Mouse (Mus musculus): ENCODE measurements around the gene Rab13. TPM values are rescaled to one million over a fixed set of nuclear protein-coding genes. Genes with fewer than 3 reads are reported as not detected.
A peak's percentile ranks its signal among the peaks of the same experiment; 100 is the strongest.

The Rab13 gene
- polyA plus RNA-seq, 1 experiment = 0.12 TPM

- Histone ChIP-seq H3K9me3 (ENCODE audit: control insufficient read depth, low read length) (no peaks in the 10 kb centered on the region), H3K27me3 (ENCODE audit: control insufficient read depth) (no peaks in the 10 kb centered on the region), H3K4me1 (ENCODE audit: control insufficient read depth) (peaks cover 48% of the 10 kb centered on the region), H3K4me3 (replicated peaks) (peak within 1 kb of the TSS; percentile 91), H3K36me3 (ENCODE audit: control insufficient read depth) (peaks cover 52% of the 10 kb centered on the region)
- no peak for TF ChIP-seq GATA1 (IDR thresholded peaks at IDR 0.05; ENCODE audit: low read length)
- no peak for TF ChIP-seq TAL1 (IDR thresholded peaks at IDR 0.05; ENCODE audit: low read length)
These were observed 51.8 kb downstream of the Rab13 start, which contains the start of gene Dennd4b for GRCm38 (mm10) chr3:90265034-90265931. Gene Dennd4b (plus strand): TSS chr3:90265185.

GRCm38 (mm10) chr3:90265932-90266741 is 52.6 kb downstream of the Rab13 start:
- Histone ChIP-seq H3K9me3 (ENCODE audit: control insufficient read depth, low read length) (no peaks in the 10 kb centered on the region), H3K36me3 (ENCODE audit: control insufficient read depth) (peaks cover 49% of the 10 kb centered on the region), H3K4me3 (replicated peaks) (peak overlapping the region; percentile 91), H3K27me3 (ENCODE audit: control insufficient read depth) (no peaks in the 10 kb centered on the region), H3K4me1 (ENCODE audit: control insufficient read depth) (peaks cover 48% of the 10 kb centered on the region)
- TF ChIP-seq TAL1 (IDR thresholded peaks at IDR 0.05; ENCODE audit: low read length) (no peak), GATA1 (IDR thresholded peaks at IDR 0.05; ENCODE audit: low read length) (no peak)

GRCm38 (mm10) chr3:90266901-90267775 is 53.6 kb downstream of the Rab13 start:
- no peaks in the 10 kb centered on the region for H3K9me3 ChIP-seq (ENCODE audit: control insufficient read depth, low read length)
- peaks cover 43% of the 10 kb centered on the region for H3K36me3 ChIP-seq (ENCODE audit: control insufficient read depth)
- H3K4me1 ChIP-seq (ENCODE audit: control insufficient read depth) = peaks cover 48% of the 10 kb centered on the region
- TF ChIP-seq GATA1 (IDR thresholded peaks at IDR 0.05; ENCODE audit: low read length) = no peak
- TF ChIP-seq TAL1 (IDR thresholded peaks at IDR 0.05; ENCODE audit: low read length) = no peak
- H3K4me3 ChIP-seq (replicated peaks) = peak overlapping the region; percentile 91
- H3K27me3 ChIP-seq (ENCODE audit: control insufficient read depth) = no peaks in the 10 kb centered on the region

GRCm38 (mm10) chr3:90268190-90268589 is 54.7 kb downstream of the Rab13 start:
- H3K27me3 ChIP-seq (ENCODE audit: control insufficient read depth) = no peaks in the 10 kb centered on the region
- TF ChIP-seq GATA1 (IDR thresholded peaks at IDR 0.05; ENCODE audit: low read length) (no peak), TAL1 (IDR thresholded peaks at IDR 0.05; ENCODE audit: low read length) (no peak)
- peaks cover 48% of the 10 kb centered on the region for H3K4me1 ChIP-seq (ENCODE audit: control insufficient read depth)
- no peak overlapping the region for H3K4me3 ChIP-seq (replicated peaks)
- H3K36me3 ChIP-seq (ENCODE audit: control insufficient read depth) = peaks cover 41% of the 10 kb centered on the region
- no peaks in the 10 kb centered on the region for H3K9me3 ChIP-seq (ENCODE audit: control insufficient read depth, low read length)

DNA sequence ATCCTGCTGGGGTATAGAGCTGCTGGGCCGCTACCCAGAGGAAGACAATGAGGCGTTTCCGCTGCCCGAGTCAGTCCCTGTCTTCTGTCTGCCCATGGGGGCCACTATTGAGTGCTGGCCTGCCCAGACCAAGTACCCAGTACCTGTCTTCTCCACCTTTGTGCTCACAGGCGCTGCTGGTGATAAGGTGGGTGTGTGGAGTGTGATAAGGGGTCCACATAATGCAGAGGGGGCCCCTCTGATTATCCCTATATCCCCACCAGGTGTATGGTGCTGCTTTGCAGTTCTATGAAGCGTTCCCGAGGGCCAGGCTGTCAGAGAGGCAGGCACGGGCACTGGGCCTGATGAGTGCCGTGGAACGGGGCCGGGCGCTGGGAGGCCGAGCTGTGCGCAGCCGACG is 55.5 kb downstream of the Rab13 start:
- Histone ChIP-seq H3K9me3 (ENCODE audit: control insufficient read depth, low read length) (no peaks in the 10 kb centered on the region), H3K4me3 (replicated peaks) (no peak overlapping the region), H3K36me3 (ENCODE audit: control insufficient read depth) (peaks cover 42% of the 10 kb centered on the region), H3K4me1 (ENCODE audit: control insufficient read depth) (peaks cover 48% of the 10 kb centered on the region), H3K27me3 (ENCODE audit: control insufficient read depth) (no peaks in the 10 kb centered on the region)
- TF ChIP-seq GATA1 (IDR thresholded peaks at IDR 0.05; ENCODE audit: low read length) = no peak
- no peak for TF ChIP-seq TAL1 (IDR thresholded peaks at IDR 0.05; ENCODE audit: low read length)

GRCm38 (mm10) chr3:90270784-90271183 is 57.3 kb downstream of the Rab13 start:
- H3K36me3 ChIP-seq (ENCODE audit: control insufficient read depth) = peaks cover 48% of the 10 kb centered on the region
- no peak overlapping the region for H3K4me3 ChIP-seq (replicated peaks)
- TF ChIP-seq GATA1 (IDR thresholded peaks at IDR 0.05; ENCODE audit: low read length) = no peak
- TF ChIP-seq TAL1 (IDR thresholded peaks at IDR 0.05; ENCODE audit: low read length) = no peak
- peaks cover 37% of the 10 kb centered on the region for H3K4me1 ChIP-seq (ENCODE audit: control insufficient read depth)
- no peaks in the 10 kb centered on the region for H3K27me3 ChIP-seq (ENCODE audit: control insufficient read depth)
- no peaks in the 10 kb centered on the region for H3K9me3 ChIP-seq (ENCODE audit: control insufficient read depth, low read length)

- TF ChIP-seq TAL1 (IDR thresholded peaks at IDR 0.05; ENCODE audit: low read length) (no peak), GATA1 (IDR thresholded peaks at IDR 0.05; ENCODE audit: low read length) (no peak)
- Histone ChIP-seq H3K36me3 (ENCODE audit: control insufficient read depth) (peaks cover 58% of the 10 kb centered on the region), H3K4me3 (replicated peaks) (no peak overlapping the region)
These were observed 58.7 kb downstream of the Rab13 start for GRCm38 (mm10) chr3:90272170-90272569.

GRCm38 (mm10) chr3:90273855-90274254 is 60.4 kb downstream of the Rab13 start:
- TF ChIP-seq GATA1 (IDR thresholded peaks at IDR 0.05; ENCODE audit: low read length) (no peak), TAL1 (IDR thresholded peaks at IDR 0.05; ENCODE audit: low read length) (no peak)
- Histone ChIP-seq H3K36me3 (ENCODE audit: control insufficient read depth) (peaks cover 66% of the 10 kb centered on the region), H3K4me3 (replicated peaks) (no peak overlapping the region), H3K9me3 (ENCODE audit: control insufficient read depth, low read length) (no peaks in the 10 kb centered on the region), H3K27me3 (ENCODE audit: control insufficient read depth) (no peaks in the 10 kb centered on the region), H3K4me1 (ENCODE audit: control insufficient read depth) (peaks cover 9% of the 10 kb centered on the region)

More at GRCm38 (mm10) chr3:90272170-90272569, 58.7 kb downstream of the Rab13 start:
- Histone ChIP-seq H3K4me1 (ENCODE audit: control insufficient read depth) (peaks cover 26% of the 10 kb centered on the region), H3K9me3 (ENCODE audit: control insufficient read depth, low read length) (no peaks in the 10 kb centered on the region), H3K27me3 (ENCODE audit: control insufficient read depth) (no peaks in the 10 kb centered on the region)
